Mouse (Mus musculus): ENCODE results near the gene Itpr3. TPM values are rescaled to one million over a fixed set of nuclear protein-coding genes. Genes with fewer than 3 reads are reported as not detected.

Itpr3 gene
- total and polyA plus RNA-seq, 2 experiments from 2014 or later, result 0.89 to 6.9 TPM

DNA sequence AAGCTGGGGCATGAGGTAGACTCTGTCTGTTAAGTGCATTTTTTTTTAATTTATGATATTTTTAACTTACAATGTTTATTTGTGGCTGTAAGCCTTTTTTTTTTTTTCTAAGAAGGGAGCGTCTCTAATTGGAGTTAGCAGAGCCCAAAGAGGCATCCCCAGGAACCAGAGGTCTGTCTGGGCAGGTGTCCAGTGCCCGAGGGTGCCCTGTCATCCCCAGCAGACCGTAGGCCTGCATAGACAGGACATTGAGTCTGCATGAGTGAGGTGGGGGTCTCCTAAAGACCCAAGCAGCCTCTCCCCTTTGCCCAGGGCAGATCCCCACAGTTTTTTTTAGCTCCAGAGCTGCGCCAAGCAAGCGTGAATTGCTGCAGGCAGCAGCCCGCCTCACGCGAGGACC, 98.6 kb downstream of the Itpr3 start:
- DNase-seq (ENCODE audit: low spot score), result no peak
- Histone ChIP-seq H3K9ac (replicated peaks; ENCODE audit: low read depth, low read length) (no peak overlapping the region), H3K4me1 (ENCODE audit: control insufficient read depth, insufficient read depth) (peaks cover 66% of the 10 kb centered on the region), H3K27ac (ENCODE audit: low read depth) (peak overlapping the region; percentile 40; the same call in 1 of the 2 replicates), H3K4me3 (ENCODE audit: low read depth, low read length) (no peak overlapping the region), H3K4me2 (ENCODE audit: low read depth, low read length) (no peak overlapping the region), H3K9me3 (replicated peaks; ENCODE audit: control insufficient read depth, low read length) (no peaks in the 10 kb centered on the region), H3K27me3 (ENCODE audit: control insufficient read depth, insufficient read depth, low read length) (no peaks in the 10 kb centered on the region), H3K36me3 (replicated peaks; ENCODE audit: control insufficient read depth, insufficient read depth, low read length) (no peaks in the 10 kb centered on the region)
- 68% methylated on average over 8 of the region's 8 CpGs for WGBS
- no peak for ATAC-seq (ENCODE audit: insufficient read depth, low read depth)
- TF ChIP-seq CTCF (IDR thresholded peaks at IDR 0.05; ENCODE audit: low read depth) (no peak), EP300 (IDR thresholded peaks at IDR 0.05; ENCODE audit: low read depth) (no peak)

DNA sequence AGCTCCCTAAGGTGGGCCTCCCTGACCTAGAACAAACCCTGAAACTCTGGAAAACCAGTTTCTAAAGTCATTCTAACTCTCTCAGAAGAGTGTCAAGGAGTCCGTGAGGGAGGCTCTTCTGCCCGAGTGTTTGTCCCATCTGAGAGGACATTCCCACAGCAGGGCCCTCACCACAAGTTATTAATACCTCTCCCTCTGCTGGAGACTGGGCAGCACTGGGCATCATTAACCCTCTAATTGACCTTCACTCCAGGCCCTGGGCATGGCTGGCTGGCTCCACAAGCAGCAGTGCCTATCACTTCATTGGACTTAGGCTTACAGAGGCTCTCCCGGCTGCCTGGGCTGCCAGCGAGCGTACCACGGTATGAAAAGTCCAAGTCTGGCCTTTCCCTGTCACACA, 101.3 kb downstream of the Itpr3 start:
- TF ChIP-seq EP300 (IDR thresholded peaks at IDR 0.05; ENCODE audit: low read depth) (no peak), CTCF (IDR thresholded peaks at IDR 0.05; ENCODE audit: low read depth) (peak; percentile 36)
- peak; percentile 64 for DNase-seq (ENCODE audit: low spot score)
- 54% methylated on average over 6 of the region's 6 CpGs for WGBS
- H3K9ac ChIP-seq (replicated peaks; ENCODE audit: low read depth, low read length), result no peak overlapping the region
- no peak overlapping the region for H3K4me2 ChIP-seq (ENCODE audit: low read depth, low read length)
- peak; percentile 54 for ATAC-seq (ENCODE audit: insufficient read depth, low read depth)
- no peaks in the 10 kb centered on the region for H3K36me3 ChIP-seq (replicated peaks; ENCODE audit: control insufficient read depth, insufficient read depth, low read length)
- no peaks in the 10 kb centered on the region for H3K9me3 ChIP-seq (replicated peaks; ENCODE audit: control insufficient read depth, low read length)
- H3K27ac ChIP-seq (ENCODE audit: low read depth), result peak overlapping the region; percentile 80
- no peak overlapping the region for H3K4me3 ChIP-seq (ENCODE audit: low read depth, low read length)
- H3K27me3 ChIP-seq (ENCODE audit: control insufficient read depth, insufficient read depth, low read length), result no peaks in the 10 kb centered on the region
- peaks cover 56% of the 10 kb centered on the region for H3K4me1 ChIP-seq (ENCODE audit: control insufficient read depth, insufficient read depth)

DNA sequence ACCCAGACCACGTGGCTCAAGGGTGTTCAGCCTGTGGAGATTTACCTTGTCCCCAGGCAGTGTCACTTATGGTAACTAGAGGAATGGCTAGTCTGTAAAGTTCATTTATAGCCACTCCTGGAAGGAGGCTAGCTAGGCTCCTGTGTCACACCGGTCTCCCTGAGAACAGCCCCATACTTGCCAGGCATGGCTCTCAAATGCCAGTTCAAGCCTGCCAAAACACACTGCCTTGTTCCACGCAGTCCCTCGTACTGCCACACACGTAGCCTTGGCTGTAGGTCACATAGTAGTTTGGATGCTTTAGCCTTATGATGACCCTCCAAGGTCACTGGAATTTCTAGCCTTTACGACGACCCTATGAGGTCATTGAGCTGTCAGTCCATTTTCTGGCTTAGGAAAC, 102.1 kb downstream of the Itpr3 start:
- peak overlapping the region; percentile 80 for H3K27ac ChIP-seq (ENCODE audit: low read depth)
- no peaks in the 10 kb centered on the region for H3K9me3 ChIP-seq (replicated peaks; ENCODE audit: control insufficient read depth, low read length)
- ATAC-seq (ENCODE audit: insufficient read depth, low read depth) (no peak), DNase-seq (ENCODE audit: low spot score) (no peak)
- WGBS, result 65% methylated on average over 7 of the region's 7 CpGs
- no peak for TF ChIP-seq CTCF (IDR thresholded peaks at IDR 0.05; ENCODE audit: low read depth)
- TF ChIP-seq EP300 (IDR thresholded peaks at IDR 0.05; ENCODE audit: low read depth), result no peak
- no peaks in the 10 kb centered on the region for H3K36me3 ChIP-seq (replicated peaks; ENCODE audit: control insufficient read depth, insufficient read depth, low read length)
- no peak overlapping the region for H3K4me3 ChIP-seq (ENCODE audit: low read depth, low read length)
- H3K9ac ChIP-seq (replicated peaks; ENCODE audit: low read depth, low read length), result no peak overlapping the region
- H3K4me2 ChIP-seq (ENCODE audit: low read depth, low read length), result no peak overlapping the region
- H3K27me3 ChIP-seq (ENCODE audit: control insufficient read depth, insufficient read depth, low read length), result no peaks in the 10 kb centered on the region
- peaks cover 50% of the 10 kb centered on the region for H3K4me1 ChIP-seq (ENCODE audit: control insufficient read depth, insufficient read depth)

DNA sequence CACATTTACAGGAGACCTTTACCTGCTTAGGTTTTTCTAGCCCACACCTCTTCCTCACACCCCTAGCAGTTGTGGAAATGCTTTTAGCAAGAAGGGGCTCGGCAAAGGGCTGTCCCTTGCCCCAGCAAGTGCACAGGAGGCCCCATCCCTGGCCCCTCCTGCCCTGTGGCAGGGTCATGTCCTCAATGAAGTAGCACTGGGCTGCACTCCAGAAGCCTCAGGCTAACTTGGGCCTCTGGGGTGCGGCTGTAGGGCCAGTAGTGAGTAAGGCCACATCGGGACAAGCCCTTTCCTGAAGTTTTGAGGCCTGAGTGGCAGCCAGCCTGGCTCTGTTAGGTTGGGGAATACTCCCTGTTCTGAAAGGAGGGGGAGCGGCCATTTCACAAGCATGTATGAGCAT, 103.8 kb downstream of the Itpr3 start:
- WGBS, result 49% methylated on average over 4 of the region's 4 CpGs
- DNase-seq (ENCODE audit: low spot score) (peak; percentile 70), ATAC-seq (ENCODE audit: insufficient read depth, low read depth) (peak; percentile 86)
- no peaks in the 10 kb centered on the region for H3K36me3 ChIP-seq (replicated peaks; ENCODE audit: control insufficient read depth, insufficient read depth, low read length)
- H3K27me3 ChIP-seq (ENCODE audit: control insufficient read depth, insufficient read depth, low read length), result no peaks in the 10 kb centered on the region
- no peak overlapping the region for H3K4me3 ChIP-seq (ENCODE audit: low read depth, low read length)
- peak overlapping the region; percentile 68 for H3K27ac ChIP-seq (ENCODE audit: low read depth)
- TF ChIP-seq CTCF (IDR thresholded peaks at IDR 0.05; ENCODE audit: low read depth) (no peak), EP300 (IDR thresholded peaks at IDR 0.05; ENCODE audit: low read depth) (0 out of 2 replicates have a peak, but pooled peaks have one; percentile 15)
- H3K4me2 ChIP-seq (ENCODE audit: low read depth, low read length), result no peak overlapping the region
- H3K4me1 ChIP-seq (ENCODE audit: control insufficient read depth, insufficient read depth), result peaks cover 37% of the 10 kb centered on the region
- H3K9me3 ChIP-seq (replicated peaks; ENCODE audit: control insufficient read depth, low read length), result no peaks in the 10 kb centered on the region
- no peak overlapping the region for H3K9ac ChIP-seq (replicated peaks; ENCODE audit: low read depth, low read length)

DNA sequence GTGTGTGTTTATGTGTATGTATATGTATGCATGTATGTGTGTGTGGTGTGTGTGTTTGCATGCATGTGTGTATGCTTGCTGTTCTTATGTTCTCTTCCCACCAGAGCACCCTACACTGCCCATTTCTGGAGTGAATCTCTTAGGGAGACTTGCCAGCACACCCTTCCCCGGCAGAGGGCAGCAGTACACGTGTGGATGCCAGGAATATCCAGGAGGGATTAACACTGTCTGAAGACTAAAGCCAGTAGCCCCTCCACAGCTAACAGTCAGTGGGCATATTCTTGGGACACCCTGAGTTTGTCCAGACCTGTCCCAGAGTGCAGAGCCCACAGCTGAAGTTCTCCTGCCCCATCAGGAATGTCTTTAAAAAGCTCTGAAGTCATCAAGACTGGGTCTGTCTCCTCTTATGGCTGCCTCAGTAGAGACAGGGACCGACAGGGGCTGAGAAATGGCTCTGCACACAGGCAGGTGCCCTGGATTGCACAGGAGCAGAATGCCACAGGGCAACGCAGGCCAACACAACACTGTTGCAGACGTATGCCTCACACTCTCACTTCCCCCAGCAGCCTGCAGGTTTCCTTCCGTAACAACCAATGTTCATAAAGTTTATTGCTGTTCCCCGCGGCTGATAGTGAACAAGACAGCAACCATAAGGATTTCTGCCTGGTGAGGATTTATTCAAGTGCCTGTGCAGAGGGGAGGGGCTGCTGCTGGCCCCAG, 108.1 kb downstream of the Itpr3 start:
- WGBS, result 57% methylated on average over 8 of the region's 8 CpGs
- Histone ChIP-seq H3K27me3 (ENCODE audit: control insufficient read depth, insufficient read depth, low read length) (no peaks in the 10 kb centered on the region), H3K27ac (ENCODE audit: low read depth) (no peak overlapping the region), H3K4me2 (ENCODE audit: low read depth, low read length) (no peak overlapping the region), H3K9me3 (replicated peaks; ENCODE audit: control insufficient read depth, low read length) (no peaks in the 10 kb centered on the region), H3K4me3 (ENCODE audit: low read depth, low read length) (no peak overlapping the region), H3K9ac (replicated peaks; ENCODE audit: low read depth, low read length) (no peak overlapping the region), H3K4me1 (ENCODE audit: control insufficient read depth, insufficient read depth) (peaks cover 17% of the 10 kb centered on the region), H3K36me3 (replicated peaks; ENCODE audit: control insufficient read depth, insufficient read depth, low read length) (no peaks in the 10 kb centered on the region)
- DNase-seq (ENCODE audit: low spot score), result no peak
- no peak for ATAC-seq (ENCODE audit: insufficient read depth, low read depth)
- peak; percentile 67 for TF ChIP-seq CTCF (IDR thresholded peaks at IDR 0.05; ENCODE audit: low read depth)
- TF ChIP-seq EP300 (IDR thresholded peaks at IDR 0.05; ENCODE audit: low read depth), result no peak

DNA sequence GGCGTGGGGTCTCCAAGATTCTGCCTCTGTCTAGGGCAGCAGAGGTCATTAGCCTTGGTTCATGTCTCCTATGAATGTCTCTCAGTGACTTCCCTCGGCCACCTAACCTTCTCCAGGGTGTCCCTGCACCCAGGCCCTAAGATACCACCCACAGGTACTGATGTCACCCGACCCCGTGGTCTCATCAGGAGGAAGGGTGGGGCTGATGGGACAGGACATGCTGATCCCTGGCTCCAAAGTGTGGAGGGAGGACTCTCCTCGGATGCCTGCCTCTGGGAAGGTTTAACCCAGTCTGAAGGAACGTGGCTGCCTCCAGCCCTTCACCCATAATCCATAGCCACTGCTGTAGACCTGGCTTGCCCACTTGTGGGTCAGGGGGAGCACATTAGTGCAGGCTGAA, 109.8 kb downstream of the Itpr3 start:
- no peak for ATAC-seq (ENCODE audit: insufficient read depth, low read depth)
- no peak overlapping the region for H3K9ac ChIP-seq (replicated peaks; ENCODE audit: low read depth, low read length)
- no peak for TF ChIP-seq CTCF (IDR thresholded peaks at IDR 0.05; ENCODE audit: low read depth)
- no peak for TF ChIP-seq EP300 (IDR thresholded peaks at IDR 0.05; ENCODE audit: low read depth)

More for the DNA sequence above, 109.8 kb downstream of the Itpr3 start:
- Histone ChIP-seq H3K9me3 (replicated peaks; ENCODE audit: control insufficient read depth, low read length) (no peaks in the 10 kb centered on the region), H3K4me2 (ENCODE audit: low read depth, low read length) (no peak overlapping the region), H3K36me3 (replicated peaks; ENCODE audit: control insufficient read depth, insufficient read depth, low read length) (no peaks in the 10 kb centered on the region), H3K4me1 (ENCODE audit: control insufficient read depth, insufficient read depth) (peaks cover 5% of the 10 kb centered on the region), H3K4me3 (ENCODE audit: low read depth, low read length) (no peak overlapping the region), H3K27me3 (ENCODE audit: control insufficient read depth, insufficient read depth, low read length) (no peaks in the 10 kb centered on the region), H3K27ac (ENCODE audit: low read depth) (no peak overlapping the region)
- no peak for DNase-seq (ENCODE audit: low spot score)
- 71% methylated on average over 6 of the region's 6 CpGs for WGBS
